Mouse (Mus musculus): ENCODE data around the gene Lima1.

DNA sequence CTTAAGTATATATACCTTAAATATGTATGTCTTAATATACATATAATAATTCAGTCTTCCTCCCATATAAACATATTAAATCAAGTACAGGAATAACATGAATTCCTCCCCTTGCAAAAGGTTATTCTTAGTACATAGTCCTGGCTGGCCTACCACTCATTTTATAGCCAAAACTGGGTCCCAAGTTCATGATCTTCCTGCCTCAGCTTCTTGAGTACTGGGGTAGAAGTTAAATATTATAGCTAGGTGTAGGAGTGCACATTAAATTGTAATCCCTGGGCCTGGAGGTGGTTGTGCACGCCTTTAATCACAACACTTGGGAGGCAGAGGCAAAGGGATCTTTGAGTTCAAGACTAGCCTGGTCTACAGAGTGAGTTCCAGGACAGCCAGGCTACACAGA lies 106.5 kb downstream of the Lima1 start:
- TF ChIP-seq CTCF (IDR thresholded peaks at IDR 0.05) (no peak), EP300 (IDR thresholded peaks at IDR 0.05) (no peak)
